Mouse (Mus musculus): ENCODE measurements around the gene Cdkal1. TPM values are rescaled to one million over a fixed set of nuclear protein-coding genes. Genes with fewer than 3 reads are reported as not detected.

The Cdkal1 gene
- total and polyA plus RNA-seq, 3 experiments, result 8.7 to 13.7 (median 9.5) TPM

DNA sequence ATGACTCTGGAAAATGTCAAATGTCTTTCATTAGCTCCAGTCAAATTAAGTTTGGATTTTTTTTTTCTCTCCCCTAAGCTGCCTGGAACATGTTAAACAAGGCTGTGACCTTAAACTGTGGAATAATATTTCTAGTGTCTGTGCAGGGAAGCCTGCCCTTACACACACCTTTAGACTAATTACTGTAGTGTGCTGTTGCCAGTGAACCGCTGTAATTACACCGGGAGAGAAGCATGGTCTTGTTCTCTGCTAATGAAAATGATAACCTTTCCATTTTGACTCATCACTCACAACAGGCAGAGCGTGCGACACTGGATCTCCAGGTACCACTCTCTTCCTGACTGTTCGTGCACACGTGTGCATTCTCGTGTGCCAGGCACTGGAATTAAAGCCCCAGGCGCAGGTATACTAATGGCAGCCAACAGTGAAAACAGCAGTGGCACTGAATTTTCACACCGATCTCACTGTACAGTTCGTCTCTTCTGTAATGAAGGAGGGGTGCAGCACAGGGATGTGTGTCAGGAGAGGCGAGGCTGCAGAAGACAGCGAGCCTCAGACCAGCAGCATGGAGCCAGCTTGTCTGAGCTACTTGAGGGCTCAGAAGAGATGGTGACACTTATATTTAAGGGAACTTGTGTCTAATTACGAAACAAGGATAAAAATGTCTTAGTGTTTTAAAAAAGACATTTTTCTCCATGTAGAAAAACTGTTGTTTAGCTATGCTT is 490.4 kb downstream of the Cdkal1 start:
- no peaks in the 10 kb centered on the region for H3K27me3 ChIP-seq (replicated peaks)
- in situ Hi-C loops (cut with MboI; ENCODE audit: low pct_ligation_motif_present, low pct_unique_long_range_greater_than_20kb, low sequenced_read_pairs), result no loop called here
- H3K4me1 ChIP-seq (ENCODE audit: control insufficient read depth in 1 of 2, insufficient read depth in 2 of 2), result no peaks in the 10 kb centered on the region
- no peak overlapping the region for H3K27ac ChIP-seq (ENCODE audit: insufficient read depth, low read depth)
- dilution Hi-C loops (cut with MboI; ENCODE audit: extremely low pct_ligation_motif_present, extremely low pct_unique_long_range_greater_than_20kb, low sequenced_read_pairs), result no loop called here
- DNase-seq (ENCODE audit: extremely low read depth), result no peak
- no peaks in the 10 kb centered on the region for H3K9me3 ChIP-seq (replicated peaks; ENCODE audit: low read length)
- H3K79me2 ChIP-seq (replicated peaks; ENCODE audit: control insufficient read depth, extremely low read depth, insufficient read depth, poor library complexity, severe bottlenecking), result no peaks in the 10 kb centered on the region
- H3K4me3 ChIP-seq (replicated peaks in 1 of 3; ENCODE audit: low read depth in 2 of 3, low read length in 2 of 3, poor library complexity in 1 of 3), result no peak overlapping the region
- H3K36me3 ChIP-seq (replicated peaks in 1 of 2; ENCODE audit: control insufficient read depth in 1 of 2, insufficient read depth in 1 of 2, low read length in 1 of 2), result no peaks in the 10 kb centered on the region
- TF ChIP-seq SMC3 (IDR thresholded peaks at IDR 0.05; ENCODE audit: low read depth, low read length) (no peak), MEF2A (IDR thresholded peaks at IDR 0.05; ENCODE audit: borderline replicate concordance, low read depth, low read length) (no peak), PAX5 (IDR thresholded peaks at IDR 0.05; ENCODE audit: low read length) (no peak), NELFE (IDR thresholded peaks at IDR 0.05; ENCODE audit: low read depth, low read length) (no peak), CTCF (conservative IDR thresholded peaks at IDR 0.05 in 1 of 2, IDR thresholded peaks at IDR 0.05 in 1 of 2; ENCODE audit: low read depth in 2 of 2, low read length in 2 of 2) (no peak), TBP (conservative IDR thresholded peaks at IDR 0.05; ENCODE audit: low read depth, low read length) (no peak), CHD1 (IDR thresholded peaks at IDR 0.05; ENCODE audit: low read depth, low read length) (no peak), IRF4 (IDR thresholded peaks at IDR 0.05; ENCODE audit: low read depth, low read length) (no peak), TCF12 (IDR thresholded peaks at IDR 0.05; ENCODE audit: low read depth, low read length) (no peak), JUND (conservative IDR thresholded peaks at IDR 0.05; ENCODE audit: low read depth, low read length) (no peak), E2F4 (IDR thresholded peaks at IDR 0.05; ENCODE audit: insufficient replicate concordance, low read depth, low read length) (no peak), ZKSCAN1 (IDR thresholded peaks at IDR 0.05; ENCODE audit: borderline replicate concordance, low read depth, low read length) (no peak), RAD21 (IDR thresholded peaks at IDR 0.05; ENCODE audit: low read depth, low read length) (no peak), GABPA (IDR thresholded peaks at IDR 0.05; ENCODE audit: insufficient replicate concordance, low read depth, low read length) (no peak)
- no peak overlapping the region for H3K4me2 ChIP-seq (ENCODE audit: insufficient read depth, low read depth, poor library complexity, severe bottlenecking)
- no peak overlapping the region for H3K9ac ChIP-seq (ENCODE audit: insufficient read depth, low read depth)

GRCm38 (mm10) chr13:29364009-29364408 is 491.5 kb downstream of the Cdkal1 start:
- in situ Hi-C loops (cut with MboI; ENCODE audit: low pct_ligation_motif_present, low pct_unique_long_range_greater_than_20kb, low sequenced_read_pairs) (no loop called here), dilution Hi-C loops (cut with MboI; ENCODE audit: extremely low pct_ligation_motif_present, extremely low pct_unique_long_range_greater_than_20kb, low sequenced_read_pairs) (no loop called here)
- no peak overlapping the region for H3K27ac ChIP-seq (ENCODE audit: insufficient read depth, low read depth)
- H3K79me2 ChIP-seq (replicated peaks; ENCODE audit: control insufficient read depth, extremely low read depth, insufficient read depth, poor library complexity, severe bottlenecking), result no peaks in the 10 kb centered on the region
- no peak for TF ChIP-seq GABPA (IDR thresholded peaks at IDR 0.05; ENCODE audit: insufficient replicate concordance, low read depth, low read length)
- TF ChIP-seq RAD21 (IDR thresholded peaks at IDR 0.05; ENCODE audit: low read depth, low read length), result no peak
- H3K27me3 ChIP-seq (replicated peaks), result no peaks in the 10 kb centered on the region
- H3K36me3 ChIP-seq (replicated peaks in 1 of 2; ENCODE audit: control insufficient read depth in 1 of 2, insufficient read depth in 1 of 2, low read length in 1 of 2), result no peaks in the 10 kb centered on the region
- DNase-seq (ENCODE audit: extremely low read depth), result no peak
- no peaks in the 10 kb centered on the region for H3K4me1 ChIP-seq (ENCODE audit: control insufficient read depth in 1 of 2, insufficient read depth in 2 of 2)
- H3K4me3 ChIP-seq (replicated peaks in 1 of 3; ENCODE audit: low read depth in 2 of 3, low read length in 2 of 3, poor library complexity in 1 of 3), result no peak overlapping the region
- no peaks in the 10 kb centered on the region for H3K9me3 ChIP-seq (replicated peaks; ENCODE audit: low read length)
- H3K4me2 ChIP-seq (ENCODE audit: insufficient read depth, low read depth, poor library complexity, severe bottlenecking), result no peak overlapping the region
- H3K9ac ChIP-seq (ENCODE audit: insufficient read depth, low read depth), result no peak overlapping the region
